Mouse (Mus musculus) mouse embryonic stem cell (cell line): Measurements from ENCODE around the gene Nmnat3.

Experiments used
- in situ Hi-C, 2 experiments: fragments of 300-500 bp; cut with MboI; formaldehyde crosslinking; loops; 1 replicate in 1 of 2; 3 replicates in 1 of 2; pipeline ENCODE4 v1.14.3; 2019 to 2020; ENCODE audit warnings: low sequenced_read_pairs in 2 of 2, low pct_unique_long_range_greater_than_20kb in 1 of 2, mixed read lengths in 1 of 2; ENCODE audit not compliant: unreplicated experiment in 1 of 2

Nmnat3 gene

GRCm38 (mm10) chr9:98300582-98300981 is 13.3 kb downstream of the Nmnat3 start:
- in situ Hi-C loops, result no loop called here

- in situ Hi-C loops, result no loop called here
Observed at GRCm38 (mm10) chr9:98307011-98307410, 19.8 kb downstream of the Nmnat3 start.

- in situ Hi-C loops, result no loop called here
Observed at GRCm38 (mm10) chr9:98311316-98311965, 24.2 kb downstream of the Nmnat3 start.

GRCm38 (mm10) chr9:98312622-98313374 is 25.6 kb downstream of the Nmnat3 start:
- in situ Hi-C loops, result no loop called here

GRCm38 (mm10) chr9:98313587-98313986 is 26.4 kb downstream of the Nmnat3 start:
- in situ Hi-C loops, result no loop called here

GRCm38 (mm10) chr9:98314059-98314650 is 26.9 kb downstream of the Nmnat3 start:
- in situ Hi-C loops, result no loop called here

GRCm38 (mm10) chr9:98317897-98318296 is 30.7 kb downstream of the Nmnat3 start:
- in situ Hi-C loops, result no loop called here

- in situ Hi-C loops, result no loop called here
Observed at GRCm38 (mm10) chr9:98318875-98319274, 31.6 kb downstream of the Nmnat3 start.

- in situ Hi-C loops, result no loop called here
Observed at GRCm38 (mm10) chr9:98320785-98321184, 33.5 kb downstream of the Nmnat3 start.

GRCm38 (mm10) chr9:98326088-98326487 is 38.9 kb downstream of the Nmnat3 start:
- in situ Hi-C loops, result no loop called here

GRCm38 (mm10) chr9:98328415-98329176 is 41.4 kb downstream of the Nmnat3 start:
- in situ Hi-C loops, result no loop called here

- in situ Hi-C loops, result no loop called here
Observed at GRCm38 (mm10) chr9:98329274-98330105, 42.3 kb downstream of the Nmnat3 start.

- in situ Hi-C loops, result no loop called here
Observed at GRCm38 (mm10) chr9:98333219-98333754, 46.1 kb downstream of the Nmnat3 start.

- in situ Hi-C loops, result no loop called here
Observed at GRCm38 (mm10) chr9:98337881-98338769, 50.9 kb downstream of the Nmnat3 start.

GRCm38 (mm10) chr9:98339971-98340370 is 52.7 kb downstream of the Nmnat3 start:
- in situ Hi-C loops, result no loop called here

- in situ Hi-C loops, result no loop called here
Observed at GRCm38 (mm10) chr9:98340427-98340826, 53.2 kb downstream of the Nmnat3 start.

GRCm38 (mm10) chr9:98345840-98346239 is 58.6 kb downstream of the Nmnat3 start:
- in situ Hi-C loops, result no loop called here
